Mouse (Mus musculus) hindbrain, embryonic 14.5 days (tissue): ENCODE measurements around the gene Fbxw15. TPM values are rescaled to one million over a fixed set of nuclear protein-coding genes. Genes with fewer than 3 reads are reported as not detected.

ENCODE experiments used
- polyA plus RNA-seq: library from polyadenylated mRNA; unstranded; fragments of >200 nt; fragmentation: Nextera tagmentation; extraction: Ambion mirVana; gene quantifications from 2 replicates; pipeline ENCODE4 v1.2.1, GENCODE M21; 2014

Gene Fbxw15
- polyA plus RNA-seq, 1 experiment from 2014 or later: not detected

Other genes with a start within 250 kb of the Fbxw15 start
- not detected in 2 replicates for gene Fbxw28, start 228.6 kb downstream of the Fbxw15 start, polyA plus RNA-seq
- not detected in 2 replicates for gene Fbxw22, start 164.0 kb downstream of the Fbxw15 start, polyA plus RNA-seq
- gene Fbxw16, start 119.1 kb downstream of the Fbxw15 start, polyA plus RNA-seq: not detected in 2 replicates
- gene Fbxw19, start 72.4 kb downstream of the Fbxw15 start, polyA plus RNA-seq: not detected in 2 replicates
- gene Fbxw24, start 57.8 kb upstream of the Fbxw15 start, polyA plus RNA-seq: not detected in 2 replicates
- gene Fbxw25, start 96.4 kb upstream of the Fbxw15 start, polyA plus RNA-seq: not detected in 2 replicates
- 0.22 TPM in 1 of 2 replicates, not detected in the other for gene Fbxw18, start 134.4 kb upstream of the Fbxw15 start, polyA plus RNA-seq
- not detected in 2 replicates for gene Fbxw26, start 177.8 kb upstream of the Fbxw15 start, polyA plus RNA-seq
- gene Fbxw27, start 222.4 kb upstream of the Fbxw15 start, polyA plus RNA-seq: not detected in 2 replicates
- gene Spink8, start 244.0 kb upstream of the Fbxw15 start, polyA plus RNA-seq: 0.33 TPM in 1 of 2 replicates, not detected in the other